Mouse (Mus musculus) lung, postnatal 0 days (tissue): Measurements from ENCODE around the gene Fbxo28.

Experiments
- CTCF ChIP-seq: IDR thresholded peaks from 2 replicates; pipeline ENCODE4 v1.5.1; 2016; ENCODE audit warnings: antibody characterized with exemption, mild to moderate bottlenecking
- EP300 ChIP-seq: IDR thresholded peaks from 2 replicates; pipeline ENCODE4 v1.6.1; 2016; ENCODE audit warnings: antibody characterized with exemption, mild to moderate bottlenecking, control low read depth

DNA sequence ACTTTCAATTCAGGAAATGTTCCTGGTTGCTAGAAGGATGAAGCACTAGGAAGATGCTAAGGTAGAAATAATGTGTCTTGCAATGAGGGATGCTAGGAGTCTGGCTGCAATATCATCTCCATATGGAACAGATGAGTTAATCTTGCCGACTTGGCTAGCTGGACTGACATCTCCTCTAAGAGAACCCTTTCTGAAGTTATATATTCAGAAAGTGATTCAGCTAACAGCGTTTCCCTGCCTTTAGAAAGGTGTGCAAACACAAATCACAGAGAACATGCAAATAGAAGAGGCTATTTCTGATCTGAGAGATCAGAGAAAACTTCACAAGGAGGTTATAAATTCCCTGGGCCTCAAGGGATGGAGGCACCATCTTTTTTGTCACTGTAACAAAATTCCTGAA is 4.4 kb upstream of the Fbxo28 start:
- TF ChIP-seq CTCF = no peak
- no peak for TF ChIP-seq EP300
